Comparison of ENCODE assay signal across 16 mouse cellular contexts in the genomic region with DNA sequence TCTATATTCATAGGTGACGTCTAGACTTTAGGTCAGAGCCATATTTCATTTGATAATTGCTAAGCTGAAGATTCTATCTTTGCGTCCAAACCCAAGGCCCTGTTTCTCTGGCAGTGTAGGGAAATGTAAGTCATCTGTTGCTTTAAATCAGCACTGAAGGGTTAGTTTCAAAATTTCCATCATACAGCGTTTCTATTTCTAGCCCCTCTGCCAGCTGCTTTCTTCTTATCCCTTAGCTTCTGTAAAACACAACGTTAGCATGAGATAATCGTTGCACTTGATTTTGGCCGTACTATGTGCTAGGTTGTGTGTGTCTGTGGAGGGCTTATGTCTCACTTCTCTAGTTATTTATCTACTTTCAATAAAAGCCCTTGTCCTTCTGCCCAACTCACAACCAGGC.
"Had no signal": no experiment of that assay in that cellular context is flagged by ENCODE, and none has a peak within 500 bp of the region (broad histone marks: within the 10 kb centered on the region; RNA-seq: fewer than 3 reads in every experiment).

No protein-coding gene starts in this region.

- DNase-seq: kidney, adult 18-20 months; kidney, adult 9 months; kidney, postnatal 14 days; kidney, postnatal 4 days; layer of hippocampus, postnatal 36 days; liver; liver, embryonic 13.5 days; lung, adult 2 months; lung, postnatal 14 days; lung, postnatal 4 days; midbrain, embryonic 14.5 days; right cerebral cortex, postnatal 25 days; spleen, adult 18-20 months; thymus, adult 18-20 months; thymus, postnatal 36 days had no signal

- ATAC-seq: intestine, embryonic 16.5 days had no signal
